Mouse (Mus musculus) adipocyte (in vitro differentiated cells): ENCODE data around the gene Nectin1.
A peak's percentile ranks its signal among the peaks of the same experiment; 100 is the strongest.

Source experiments
- DNase-seq: peaks from one replicate; pipeline ENCODE4 v3.0.0-alpha.2; 2016; ENCODE audit warnings: low spot score

Nectin1 gene

DNA sequence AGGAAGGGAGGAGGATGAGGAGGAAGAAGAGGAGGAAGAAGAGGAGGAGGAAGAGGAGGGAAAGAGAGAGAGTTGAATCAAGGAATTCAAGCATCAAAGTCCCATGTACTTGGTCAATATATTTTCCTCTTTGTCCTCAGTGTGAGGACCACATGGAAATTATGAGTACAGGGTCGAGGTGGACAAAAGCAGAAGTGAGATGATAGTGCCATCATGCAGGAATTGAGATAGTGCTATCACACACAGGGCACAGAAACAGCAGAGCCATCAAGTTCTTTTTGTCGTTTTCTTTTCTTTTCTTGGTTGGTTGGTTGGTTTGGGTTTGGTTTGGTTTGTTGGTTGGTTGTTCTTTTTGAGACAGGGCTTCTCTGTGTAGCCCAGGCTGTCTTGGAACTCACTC, 2.5 kb upstream of the Nectin1 start:
- no peak for DNase-seq

DNA sequence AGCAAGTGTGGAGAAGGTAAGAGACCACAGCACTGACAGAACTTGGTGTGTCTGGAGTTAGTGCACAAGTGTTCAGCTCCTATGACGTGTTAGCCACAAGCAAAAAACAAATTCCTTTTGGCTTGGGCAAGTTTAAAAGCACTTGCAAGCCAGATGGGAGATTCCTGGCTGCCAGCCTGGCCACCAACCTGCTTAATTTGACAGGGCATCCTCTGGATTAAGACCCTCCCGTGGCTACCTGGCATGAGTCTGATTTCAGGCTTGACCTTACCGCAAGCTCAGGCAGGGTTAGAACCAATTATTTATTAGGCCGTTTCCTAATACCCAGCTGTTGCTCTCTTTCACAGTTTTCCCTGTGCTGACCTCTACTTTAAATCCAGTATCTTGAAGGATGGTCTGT, 1.7 kb upstream of the Nectin1 start:
- DNase-seq: no peak

DNA sequence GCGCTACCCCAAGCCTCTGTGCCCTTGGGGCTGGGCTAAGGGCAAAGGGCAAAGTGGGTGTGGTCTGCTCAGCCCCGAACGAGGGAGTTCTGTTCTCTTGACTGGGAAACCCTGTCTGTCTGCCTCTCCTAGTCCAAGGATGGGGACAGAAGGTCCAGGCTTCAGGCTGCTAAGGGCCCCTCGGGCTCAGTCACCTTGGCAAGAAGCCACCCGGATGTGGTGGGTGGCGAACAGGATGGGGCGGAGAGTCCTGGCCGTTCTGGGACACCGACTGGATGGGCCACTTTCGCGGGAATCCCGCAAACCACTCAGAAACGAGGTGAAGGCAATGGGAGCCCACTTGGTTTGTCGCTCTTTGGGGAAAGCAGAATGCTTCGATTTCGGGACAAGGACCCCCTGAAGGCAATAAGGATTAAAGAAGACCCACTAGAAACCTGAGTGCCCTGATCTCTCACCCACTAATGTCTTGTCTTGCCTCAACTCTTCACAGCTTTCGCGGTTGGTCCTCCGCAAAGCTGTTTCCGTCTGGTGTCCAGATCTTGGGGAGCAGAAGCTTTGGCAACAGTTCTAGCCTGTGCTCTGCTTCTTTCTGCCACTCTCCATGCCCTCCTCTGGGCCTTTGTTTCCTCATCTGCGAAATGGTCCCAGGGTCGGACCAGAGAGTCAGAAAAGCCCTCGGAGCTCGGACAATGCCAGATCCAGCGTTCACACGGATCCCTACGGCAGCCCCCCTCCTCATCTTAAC, 710 bp upstream of the Nectin1 start:
- no peak for DNase-seq

DNA sequence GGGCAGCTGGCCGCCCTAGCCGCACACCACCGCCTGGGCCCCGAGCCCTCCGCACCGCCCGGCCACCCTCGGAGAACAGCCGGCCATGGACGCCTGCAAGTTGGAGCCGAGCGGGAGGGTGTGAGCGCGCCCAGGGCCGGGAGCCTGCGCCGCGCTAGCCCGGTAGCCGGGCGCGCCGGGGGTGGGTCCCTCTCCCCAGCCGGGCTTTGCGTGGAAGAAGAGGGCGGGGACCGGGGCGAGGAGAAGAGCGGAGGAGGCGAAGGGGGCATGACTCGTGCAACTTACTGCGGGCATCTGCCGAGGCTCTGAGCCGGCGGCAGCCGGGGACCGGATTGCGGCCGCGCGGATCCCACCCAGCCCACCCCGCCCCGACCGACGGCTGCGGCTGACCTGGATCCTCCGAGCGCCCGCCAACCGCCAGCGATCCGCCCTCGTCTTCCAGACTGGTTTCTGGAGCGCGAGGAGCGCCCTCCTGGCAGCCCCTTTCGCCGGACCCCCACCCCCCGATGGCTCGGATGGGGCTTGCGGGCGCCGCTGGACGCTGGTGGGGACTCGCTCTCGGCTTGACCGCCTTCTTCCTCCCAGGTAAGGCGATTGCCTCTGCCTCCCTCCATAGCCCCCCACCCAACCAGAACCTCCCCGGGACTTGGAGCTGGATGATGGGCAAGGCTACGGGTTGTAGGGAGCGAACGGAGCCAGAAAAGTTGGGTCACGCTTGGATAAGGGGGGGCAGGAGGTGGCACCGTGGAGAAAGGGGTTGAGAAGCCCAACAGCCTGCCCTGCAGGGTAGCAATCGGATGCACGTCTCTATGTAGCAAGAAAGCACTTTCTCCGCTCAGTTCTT, 576 bp downstream of the Nectin1 start:
- DNase-seq: peak; percentile 5

DNA sequence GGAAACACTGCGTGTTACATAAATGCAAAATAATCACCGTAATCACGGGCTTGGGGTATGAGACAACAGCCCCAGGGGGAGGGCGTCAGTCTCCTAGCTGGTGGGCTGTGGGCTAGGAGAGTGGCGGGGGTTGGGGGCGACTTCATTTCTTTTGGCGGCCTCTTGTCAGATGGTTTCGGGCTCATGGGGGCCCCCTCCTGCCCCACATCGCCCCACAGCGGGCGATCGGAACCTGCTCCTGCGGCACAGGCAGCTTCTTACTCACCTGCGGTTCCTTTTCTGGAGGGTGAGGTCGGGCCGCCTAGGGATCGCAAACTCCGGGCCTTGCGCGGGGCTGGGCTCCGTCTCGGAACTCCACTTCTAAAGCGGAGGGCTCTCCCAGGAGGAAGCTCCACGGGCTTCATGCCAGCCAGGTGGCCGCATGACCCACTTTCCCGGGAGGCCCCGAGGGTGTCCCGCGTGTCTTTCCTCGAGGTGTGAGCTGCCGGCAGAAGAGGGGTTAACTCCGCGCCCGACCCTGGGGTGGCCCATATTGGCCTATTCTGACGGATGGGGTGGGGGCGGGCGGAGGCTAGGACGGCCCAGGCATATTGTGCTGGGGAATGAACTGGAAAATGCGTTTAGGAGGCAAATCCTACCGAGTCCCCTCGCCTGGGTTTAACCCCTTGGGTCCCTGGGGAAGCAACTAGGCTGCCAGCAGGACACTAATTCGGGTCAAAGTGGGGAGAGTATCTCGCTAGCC, 1.4 kb downstream of the Nectin1 start:
- DNase-seq: no peak

DNA sequence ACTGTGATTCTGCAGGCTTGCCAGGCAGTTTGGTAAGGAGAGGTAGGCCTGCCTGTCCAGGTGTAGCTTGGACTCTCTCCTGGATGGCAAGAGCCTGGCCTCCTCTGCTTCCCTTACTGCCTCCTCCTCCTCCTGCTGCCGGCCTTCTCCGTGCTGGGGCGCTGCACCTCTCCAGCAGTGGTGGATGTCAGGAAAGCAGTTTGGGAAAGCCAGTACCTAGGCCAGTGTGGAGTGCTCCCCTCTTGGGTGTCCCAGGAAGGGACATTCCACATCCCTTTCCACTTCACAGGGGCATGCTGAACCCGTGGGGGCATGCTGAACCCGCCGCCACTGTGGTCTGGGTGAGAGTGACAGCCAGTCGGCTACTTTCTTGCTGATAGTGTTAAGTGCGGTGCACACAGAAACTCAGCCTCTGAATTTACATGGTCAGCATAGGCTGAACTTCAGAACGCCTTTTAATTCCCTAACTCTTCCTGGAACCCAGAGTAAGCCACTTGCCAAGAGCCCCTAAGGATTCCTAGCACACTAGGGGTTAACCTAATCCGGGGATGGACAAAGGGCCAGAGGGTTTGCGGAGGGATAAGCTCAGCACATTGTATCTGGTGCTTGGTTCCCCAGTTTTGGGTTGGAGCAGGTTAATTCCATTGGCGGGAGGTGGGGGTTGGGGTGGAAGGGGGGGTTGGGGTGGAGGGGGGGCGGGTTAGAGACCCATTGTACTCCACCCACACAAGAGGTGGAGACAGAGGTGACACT, 2.3 kb downstream of the Nectin1 start:
- no peak for DNase-seq

DNA sequence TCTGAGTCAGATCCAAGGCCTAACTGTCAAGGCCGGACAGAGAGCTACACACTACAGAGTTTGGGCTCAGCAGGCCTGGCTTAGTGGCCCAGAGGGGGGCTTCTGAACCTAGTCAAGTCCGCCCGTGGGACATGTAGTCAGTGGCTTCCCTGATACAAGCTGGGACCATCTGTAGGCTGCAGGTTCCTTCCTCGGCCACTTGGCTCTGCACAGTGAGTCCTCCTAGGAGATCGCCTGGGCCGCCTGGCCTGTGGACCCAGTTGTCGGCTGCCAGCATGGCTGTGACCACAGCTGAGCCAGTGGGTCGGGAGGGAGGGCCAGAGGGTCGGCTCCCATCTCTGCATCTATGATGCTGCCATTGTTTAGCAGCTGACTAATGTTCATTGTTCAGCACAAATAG, 3.9 kb downstream of the Nectin1 start:
- DNase-seq: no peak

DNA sequence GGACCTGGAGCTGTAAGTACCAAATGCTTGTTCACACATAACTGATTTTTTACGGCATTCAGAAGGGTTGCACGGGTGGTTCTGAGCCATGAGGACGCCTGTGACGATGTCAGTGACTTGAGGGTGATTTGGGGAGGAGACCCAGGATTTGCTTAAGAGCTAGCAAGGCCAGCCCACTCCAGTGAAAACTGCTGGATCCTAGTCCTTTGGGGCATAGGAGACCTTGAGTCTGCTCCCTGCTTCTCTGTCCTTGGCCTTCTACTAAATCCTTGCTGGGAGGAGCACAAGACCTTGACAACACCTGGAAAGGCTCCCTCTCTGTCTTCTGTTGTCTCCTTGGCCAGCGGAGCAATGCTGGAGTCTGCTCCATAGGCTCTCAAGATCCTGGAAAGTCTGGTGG, 4.7 kb downstream of the Nectin1 start:
- DNase-seq: no peak

DNA sequence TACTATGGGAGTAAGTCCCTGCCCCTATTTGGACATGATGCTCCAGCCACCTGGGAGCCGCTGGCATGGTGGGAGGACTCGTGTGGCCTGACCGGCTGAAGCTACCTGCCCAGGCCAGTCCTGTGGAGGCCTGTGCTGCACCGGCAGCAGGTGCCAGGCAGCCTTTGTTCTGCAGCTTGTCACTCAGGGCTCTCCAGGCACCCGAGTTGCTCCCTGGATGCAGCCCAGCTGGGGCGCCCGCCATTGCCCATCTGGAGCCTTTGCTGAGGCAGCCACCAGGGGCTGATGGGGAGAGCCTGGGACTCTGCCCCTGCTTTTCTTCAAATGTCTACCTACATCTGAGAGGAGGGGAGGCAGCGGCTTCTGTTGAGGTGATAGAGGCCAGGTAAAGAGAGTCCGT, 6.3 kb downstream of the Nectin1 start:
- DNase-seq: no peak

DNA sequence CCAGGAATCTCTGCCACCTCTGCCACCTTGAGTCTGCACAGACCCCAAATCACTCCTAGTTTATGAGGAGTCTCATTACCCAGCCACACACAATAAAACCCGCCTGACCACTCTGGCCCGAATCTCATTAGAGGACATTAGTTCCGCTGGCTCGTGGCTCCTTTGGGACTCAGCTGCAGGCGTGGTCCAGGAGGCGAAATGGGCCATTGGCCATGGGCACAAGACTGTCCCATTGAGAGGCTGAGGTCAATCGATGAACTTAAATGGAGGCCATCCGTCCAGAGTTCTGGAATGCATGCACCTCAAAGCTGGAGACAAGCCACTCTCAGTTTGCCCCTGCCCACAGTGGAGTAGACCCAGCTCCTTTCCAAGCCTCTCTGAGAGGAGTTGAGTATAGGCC, 7.3 kb downstream of the Nectin1 start:
- DNase-seq: no peak

DNA sequence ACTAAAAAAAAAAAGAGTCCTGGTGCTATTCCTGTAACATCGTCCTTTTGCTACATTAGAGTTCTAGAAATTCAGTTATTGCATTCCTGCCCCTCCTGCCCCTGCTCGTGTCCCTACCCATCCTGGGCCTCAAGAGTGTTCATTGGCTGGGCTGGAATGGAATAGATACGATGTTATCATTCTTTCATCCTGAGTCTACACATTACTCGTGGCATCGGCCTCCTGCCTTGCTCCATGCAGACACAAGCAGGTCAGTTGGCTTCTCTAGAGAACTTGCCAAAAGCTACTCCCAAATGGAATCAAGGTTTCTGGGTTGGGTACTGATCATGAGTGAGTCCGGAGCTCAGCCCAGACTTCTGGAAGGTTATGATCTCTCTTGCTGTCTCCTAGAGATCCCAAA, 9.7 kb downstream of the Nectin1 start:
- DNase-seq: no peak

DNA sequence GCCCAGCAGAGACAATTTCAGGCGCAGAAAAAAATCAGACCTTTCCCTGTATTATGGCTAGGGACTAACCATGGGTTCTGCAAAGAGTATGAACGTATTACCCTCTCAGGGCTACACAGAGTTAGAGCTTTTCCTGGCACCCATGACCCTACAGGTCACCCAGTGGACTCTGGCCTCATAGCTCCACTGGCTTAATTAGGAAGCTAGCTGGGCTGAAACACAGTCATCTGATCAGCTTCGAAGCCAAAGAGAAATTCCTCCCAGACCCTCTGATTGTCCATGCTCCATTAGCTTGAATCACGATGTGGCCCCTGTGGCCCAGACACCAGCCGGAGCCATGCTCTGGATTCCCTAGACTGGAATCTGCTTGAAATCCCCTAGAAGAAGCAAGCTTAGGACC, 10.3 kb downstream of the Nectin1 start:
- no peak for DNase-seq

DNA sequence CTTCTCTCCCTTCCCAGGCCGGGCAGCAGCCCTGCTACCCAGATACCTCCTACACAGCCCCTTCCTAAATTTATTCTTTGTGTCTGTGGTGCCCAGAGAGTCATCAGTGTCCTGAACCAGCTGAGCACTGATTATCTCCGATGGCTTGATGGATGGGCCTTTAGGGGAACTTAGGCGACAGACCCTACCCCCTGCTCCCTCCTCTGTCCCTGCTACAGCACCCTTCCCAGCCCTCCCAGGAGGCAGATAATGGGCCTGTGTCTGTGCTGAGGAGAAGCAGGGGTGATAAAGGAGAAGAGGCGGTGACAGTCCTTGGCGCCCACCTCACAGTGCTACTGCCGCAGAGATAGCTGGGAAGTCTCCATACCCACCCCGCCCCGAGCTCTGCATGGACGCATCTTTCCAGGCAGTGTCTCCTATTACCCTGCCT, 11.0 kb downstream of the Nectin1 start:
- no peak for DNase-seq

DNA sequence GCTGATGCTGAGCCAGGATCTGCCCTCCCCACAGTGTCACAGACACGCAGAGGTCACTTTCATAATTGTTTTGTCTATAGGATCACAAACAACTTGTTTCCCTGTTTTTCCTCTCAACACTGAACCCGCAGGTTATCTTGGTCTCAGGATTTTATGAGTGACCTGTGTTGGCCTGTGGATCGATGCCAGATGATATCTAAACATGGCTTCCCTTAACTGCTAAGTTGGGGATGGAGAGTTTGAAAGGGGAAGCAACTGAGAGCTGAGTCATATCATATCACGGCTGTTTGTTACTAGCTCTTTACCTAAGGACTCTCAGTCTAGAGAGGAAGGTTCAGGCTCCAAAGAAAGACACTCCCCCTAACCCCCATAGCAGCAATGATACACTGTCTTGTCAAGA, 11.7 kb downstream of the Nectin1 start:
- DNase-seq: no peak

DNA sequence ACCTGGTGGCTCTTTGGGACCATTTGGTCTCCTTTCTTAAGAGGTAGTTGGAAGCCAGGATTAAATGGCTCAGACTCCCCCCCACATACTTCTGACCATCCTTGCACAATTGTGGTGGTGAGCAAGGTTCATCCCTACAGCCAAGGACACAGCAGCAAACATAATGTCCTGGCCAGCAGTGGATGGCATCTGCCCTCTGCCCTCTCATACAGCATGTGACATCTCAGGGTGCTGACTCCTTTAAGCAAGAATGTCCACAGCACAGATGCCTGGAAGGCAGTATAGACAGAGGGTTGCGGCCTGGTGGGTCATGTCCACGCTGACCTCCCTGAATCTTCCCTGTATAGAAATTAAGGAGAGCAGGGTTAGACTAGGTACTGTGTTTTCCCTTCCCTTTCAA, 12.1 kb downstream of the Nectin1 start:
- no peak for DNase-seq

DNA sequence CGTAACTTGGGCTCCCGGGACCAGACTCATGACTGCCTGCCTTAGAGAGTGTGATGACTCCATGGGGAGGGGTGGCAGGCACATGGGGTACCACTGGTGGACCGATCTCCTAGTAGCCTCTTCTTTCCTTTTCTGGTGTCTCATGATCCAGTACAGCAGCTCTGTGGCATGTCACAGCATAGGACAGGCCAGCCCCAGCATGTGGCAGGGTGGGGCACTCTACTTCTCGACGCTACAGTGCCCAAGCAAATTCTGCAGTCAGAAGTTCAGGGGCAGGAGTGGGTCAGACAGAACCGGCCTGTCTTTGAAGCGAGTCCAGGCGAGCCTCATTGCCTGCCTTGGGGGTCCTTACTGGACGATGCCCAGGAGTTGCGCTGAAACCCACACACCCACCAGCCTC, 13.4 kb downstream of the Nectin1 start:
- no peak for DNase-seq

DNA sequence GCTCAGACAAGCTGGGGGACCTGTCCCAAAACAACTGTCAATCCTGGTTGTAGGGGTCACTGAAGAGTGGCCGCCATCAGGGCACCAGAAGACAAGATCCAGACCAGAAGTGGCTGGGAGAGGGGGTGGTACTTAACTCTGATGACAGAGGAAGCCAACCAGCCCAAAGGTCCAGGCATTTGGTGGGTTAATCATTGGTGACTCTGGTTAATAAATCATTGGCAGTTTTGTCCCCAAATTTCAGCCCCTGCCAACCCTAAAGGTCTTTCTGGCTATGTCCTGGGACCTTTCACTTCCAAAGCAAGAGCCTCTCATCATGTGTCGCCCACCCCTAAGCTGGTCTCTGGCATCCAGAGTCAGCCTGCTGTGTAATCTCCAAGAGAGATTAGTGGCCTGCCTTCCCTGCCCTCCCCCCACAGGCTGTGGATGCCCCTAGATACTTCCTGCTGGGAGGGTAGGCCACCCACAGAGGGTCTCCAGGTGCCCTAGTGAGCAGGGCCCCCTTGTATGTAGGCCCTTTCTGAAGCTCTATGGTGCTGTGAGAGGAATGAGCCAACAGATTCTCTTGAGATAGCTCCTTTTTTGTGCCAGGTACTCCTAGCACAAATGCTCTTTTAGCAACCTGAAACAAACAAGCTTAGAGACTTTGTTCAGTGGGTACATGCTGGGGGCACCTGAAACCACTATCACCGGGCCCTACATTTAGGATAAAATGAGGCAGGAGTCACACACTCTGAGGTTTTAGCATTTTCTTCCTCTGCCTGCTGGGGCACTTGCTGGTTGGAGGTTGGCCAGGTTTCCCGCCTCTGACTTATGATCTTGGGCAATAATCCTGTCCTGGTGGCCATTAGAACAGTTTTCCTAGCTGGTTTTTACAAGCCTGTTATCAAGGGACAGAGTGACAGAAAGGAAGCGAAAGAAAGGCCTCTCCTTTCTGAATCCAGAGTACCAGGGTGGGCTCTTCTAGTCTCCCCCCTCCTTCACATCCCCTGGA, 14.5 kb downstream of the Nectin1 start:
- peak; percentile 74 for DNase-seq

DNA sequence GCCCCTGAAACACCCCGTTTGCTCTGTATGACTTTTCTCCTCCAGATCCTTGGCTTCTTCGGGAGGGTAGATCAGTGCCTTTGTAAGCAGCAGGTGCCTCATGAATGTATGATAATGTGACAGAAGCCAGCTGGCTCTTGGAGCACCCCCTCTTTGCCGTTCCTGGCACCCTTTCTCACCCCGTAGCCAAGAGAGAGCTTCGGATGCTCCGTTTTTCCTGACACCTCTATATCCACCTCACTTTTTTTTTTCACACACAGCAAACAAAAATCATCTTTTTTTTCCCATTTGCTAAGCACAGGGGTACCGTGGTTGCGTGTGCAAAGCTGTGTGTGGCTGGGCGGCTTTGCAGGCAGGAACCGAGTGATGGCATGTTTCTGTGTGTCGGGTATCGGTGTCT, 16.3 kb downstream of the Nectin1 start:
- no peak for DNase-seq

DNA sequence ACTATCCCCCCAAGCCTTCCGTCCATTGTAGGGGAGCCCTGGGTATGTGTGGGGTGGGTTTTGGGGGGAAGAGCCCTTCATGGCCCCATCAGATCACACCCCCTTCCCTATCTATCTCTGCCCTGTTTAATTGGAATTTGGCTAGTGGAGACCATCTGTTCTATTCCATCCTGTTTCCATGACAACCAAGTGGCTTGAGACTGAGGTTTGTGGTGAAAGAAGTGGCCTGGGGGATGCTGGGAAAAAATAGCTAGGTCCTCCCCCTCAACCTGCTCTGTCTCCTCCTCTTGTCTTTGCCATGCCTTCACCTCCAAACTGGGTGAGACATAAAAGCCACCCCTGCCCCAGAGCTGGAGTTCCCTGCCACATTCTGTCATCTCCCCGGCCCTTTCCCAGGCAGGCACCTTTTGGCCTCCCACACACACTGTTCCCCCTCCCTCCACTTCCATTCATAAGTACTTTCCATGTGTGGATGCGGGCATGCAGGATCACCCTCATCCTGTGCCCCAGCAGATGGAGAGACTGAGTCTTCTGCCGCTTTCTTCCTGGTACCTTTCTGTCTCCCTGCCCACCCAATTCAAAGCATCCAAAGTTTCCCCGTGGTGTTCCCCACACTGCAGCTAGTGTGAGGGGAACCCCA, 17.5 kb downstream of the Nectin1 start:
- DNase-seq: no peak

DNA sequence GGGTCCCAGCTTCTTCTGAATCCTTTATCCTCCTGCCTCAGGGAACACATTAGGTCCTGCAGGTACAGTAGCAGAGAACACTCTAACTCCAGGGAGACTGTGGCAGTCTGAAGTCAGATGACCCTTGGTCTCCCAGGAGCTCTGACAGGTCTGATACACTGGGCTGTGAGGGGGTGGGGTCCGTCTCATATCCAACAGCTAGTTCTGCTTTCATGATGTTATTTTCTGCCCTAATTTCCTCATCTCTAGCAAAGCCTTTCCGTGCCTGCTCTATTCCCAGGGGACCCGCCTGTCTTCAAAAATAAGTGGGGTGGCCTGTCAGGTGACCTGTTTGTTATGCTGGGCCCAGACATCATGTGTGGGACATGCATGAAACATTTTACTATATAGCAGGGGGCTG, 18.2 kb downstream of the Nectin1 start:
- no peak for DNase-seq
